Mouse (Mus musculus) large intestine, adult 2 months (tissue): ENCODE results near the gene Golm1. TPM values are rescaled to one million over a fixed set of nuclear protein-coding genes. Genes with fewer than 3 reads are reported as not detected.

ENCODE experiments used
- DNase-seq: peaks from one replicate; pipeline ENCODE4 v3.0.0-alpha.2; 2012; ENCODE audit warnings: low read depth, low spot score
- WGBS: fragments of 180-500 bp; shearing (Covaris S2); methylation state at CpG from one replicate; pipeline ENCODE4 v1.1.7; 2018; 5-methylcytosine and 5-hydroxymethylcytosine counted together
- polyA plus RNA-seq: library from polyadenylated mRNA; depleted of rRNA; stranded (reverse); fragments of >200 nt; gene quantifications from 2 replicates; pipeline ENCODE4 v1.2.3, GENCODE M21; 2012

Gene Golm1
- polyA plus RNA-seq, 1 experiment = 88.5 TPM

- DNase-seq = no peak
- 30% methylated on average over 4 of the region's 4 CpGs for WGBS
Observed at GRCm38 (mm10) chr13:59679306-59679705, 3.7 kb upstream of the Golm1 start.

GRCm38 (mm10) chr13:59676316-59677229 lies 962 bp upstream of the Golm1 start:
- DNase-seq = no peak
- 52% methylated on average over 12 of the region's 12 CpGs for WGBS

- DNase-seq = no peak
- 4% methylated on average over 13 of the region's 13 CpGs for WGBS
Observed at GRCm38 (mm10) chr13:59674761-59675150, 855 bp downstream of the Golm1 start.

GRCm38 (mm10) chr13:59674215-59674614 lies 1.4 kb downstream of the Golm1 start:
- no peak for DNase-seq
- WGBS = 18% methylated on average over 3 of the region's 3 CpGs

- WGBS = 43% methylated on average over 7 of the region's 7 CpGs
- DNase-seq = no peak
Observed at GRCm38 (mm10) chr13:59673597-59673996, 2.0 kb downstream of the Golm1 start.

- 33% methylated on average over 6 of the region's 6 CpGs for WGBS
Observed at GRCm38 (mm10) chr13:59672248-59672647, 3.4 kb downstream of the Golm1 start.

GRCm38 (mm10) chr13:59671521-59671920 lies 4.1 kb downstream of the Golm1 start:
- DNase-seq = no peak
- 50% methylated on average over 2 of the region's 2 CpGs for WGBS

More at GRCm38 (mm10) chr13:59672248-59672647, 3.4 kb downstream of the Golm1 start:
- DNase-seq = no peak

- 61% methylated on average over 10 of the region's 10 CpGs for WGBS
Observed at GRCm38 (mm10) chr13:59669946-59670345, 5.7 kb downstream of the Golm1 start.

GRCm38 (mm10) chr13:59668501-59669093 lies 7.0 kb downstream of the Golm1 start:
- DNase-seq = peak; percentile 92
- WGBS = 9% methylated on average over 11 of the region's 11 CpGs

More at GRCm38 (mm10) chr13:59669946-59670345, 5.7 kb downstream of the Golm1 start:
- no peak for DNase-seq

GRCm38 (mm10) chr13:59667763-59668162 lies 7.8 kb downstream of the Golm1 start:
- no peak for DNase-seq
- WGBS = 43% methylated on average over 5 of the region's 5 CpGs

GRCm38 (mm10) chr13:59663939-59664712 lies 11.5 kb downstream of the Golm1 start:
- WGBS = 80% methylated on average over 19 of the region's 19 CpGs
- no peak for DNase-seq

- no peak for DNase-seq
- WGBS = 65% methylated on average over 12 of the region's 12 CpGs
Observed at GRCm38 (mm10) chr13:59661966-59662365, 13.6 kb downstream of the Golm1 start.

GRCm38 (mm10) chr13:59661387-59661786 lies 14.2 kb downstream of the Golm1 start:
- no peak for DNase-seq
- WGBS = 29% methylated on average over 8 of the region's 8 CpGs

GRCm38 (mm10) chr13:59660371-59660770 lies 15.2 kb downstream of the Golm1 start:
- DNase-seq = no peak
- 86% methylated on average over 3 of the region's 3 CpGs for WGBS

GRCm38 (mm10) chr13:59657781-59658180 lies 17.8 kb downstream of the Golm1 start:
- 59% methylated on average over 5 of the region's 5 CpGs for WGBS
- DNase-seq = no peak

GRCm38 (mm10) chr13:59656975-59657388 lies 18.6 kb downstream of the Golm1 start:
- DNase-seq = no peak
- WGBS = 50% methylated on average over 4 of the region's 4 CpGs

GRCm38 (mm10) chr13:59656316-59656832 lies 19.2 kb downstream of the Golm1 start:
- 23% methylated on average over 10 of the region's 10 CpGs for WGBS
- no peak for DNase-seq

GRCm38 (mm10) chr13:59655718-59656315 lies 19.8 kb downstream of the Golm1 start:
- 60% methylated on average over 15 of the region's 15 CpGs for WGBS

GRCm38 (mm10) chr13:59654465-59654864 lies 21.1 kb downstream of the Golm1 start:
- DNase-seq = no peak
- WGBS = 29% methylated on average over 5 of the region's 5 CpGs

More at GRCm38 (mm10) chr13:59655718-59656315, 19.8 kb downstream of the Golm1 start:
- DNase-seq = no peak
